Mouse (Mus musculus): ENCODE results near the gene Mphosph9. TPM values are rescaled to one million over a fixed set of nuclear protein-coding genes. Genes with fewer than 3 reads are reported as not detected.
A peak's percentile ranks its signal among the peaks of the same experiment; 100 is the strongest.

The Mphosph9 gene
- polyA plus RNA-seq, 1 experiment = 2.2 TPM

- 91% methylated on average over 7 of the region's 7 CpGs for WGBS
- no peak for DNase-seq (ENCODE audit: low read depth, low spot score)
These were observed 82.9 kb downstream of the Mphosph9 start for GRCm38 (mm10) chr5:124244885-124245284.

- WGBS = 96% methylated on average over 8 of the region's 8 CpGs
- no peak for DNase-seq (ENCODE audit: low read depth, low spot score)
These were observed 83.3 kb downstream of the Mphosph9 start for GRCm38 (mm10) chr5:124244449-124244848.

- 89% methylated on average over 9 of the region's 9 CpGs for WGBS
These were observed 84.4 kb downstream of the Mphosph9 start for GRCm38 (mm10) chr5:124243236-124243901.

GRCm38 (mm10) chr5:124241686-124242444, 85.9 kb downstream of the Mphosph9 start:
- DNase-seq (ENCODE audit: low read depth, low spot score) = no peak
- WGBS = 64% methylated on average over 10 of the region's 10 CpGs

More at GRCm38 (mm10) chr5:124243236-124243901, 84.4 kb downstream of the Mphosph9 start:
- no peak for DNase-seq (ENCODE audit: low read depth, low spot score)

GRCm38 (mm10) chr5:124240841-124241685, 86.7 kb downstream of the Mphosph9 start:
- DNase-seq (ENCODE audit: low read depth, low spot score) = no peak
- 67% methylated on average over 22 of the region's 22 CpGs for WGBS

GRCm38 (mm10) chr5:124236180-124236579, 91.6 kb downstream of the Mphosph9 start:
- 46% methylated on average over 4 of the region's 4 CpGs for WGBS
- DNase-seq (ENCODE audit: low read depth, low spot score) = no peak

GRCm38 (mm10) chr5:124234778-124235177, 93.0 kb downstream of the Mphosph9 start:
- WGBS = 95% methylated on average over 6 of the region's 6 CpGs
- no peak for DNase-seq (ENCODE audit: low read depth, low spot score)

GRCm38 (mm10) chr5:124233874-124234661, 93.7 kb downstream of the Mphosph9 start:
- 73% methylated on average over 12 of the region's 12 CpGs for WGBS

GRCm38 (mm10) chr5:124233144-124233465, 94.7 kb downstream of the Mphosph9 start:
- WGBS = 85% methylated on average over 8 of the region's 8 CpGs
- DNase-seq (ENCODE audit: low read depth, low spot score) = no peak

More at GRCm38 (mm10) chr5:124233874-124234661, 93.7 kb downstream of the Mphosph9 start:
- DNase-seq (ENCODE audit: low read depth, low spot score) = no peak

- 53% methylated on average over 18 of the region's 18 CpGs for WGBS
- DNase-seq (ENCODE audit: low read depth, low spot score) = no peak
These were observed 95.2 kb downstream of the Mphosph9 start for GRCm38 (mm10) chr5:124232360-124233143.

- 72% methylated on average over 9 of the region's 9 CpGs for WGBS
- DNase-seq (ENCODE audit: low read depth, low spot score) = no peak
These were observed 97.3 kb downstream of the Mphosph9 start for GRCm38 (mm10) chr5:124230461-124230860.

GRCm38 (mm10) chr5:124227193-124227592, 100.6 kb downstream of the Mphosph9 start:
- 83% methylated on average over 6 of the region's 6 CpGs for WGBS
- no peak for DNase-seq (ENCODE audit: low read depth, low spot score)

- 65% methylated on average over 4 of the region's 4 CpGs for WGBS
- DNase-seq (ENCODE audit: low read depth, low spot score) = peak; percentile 16
These were observed 101.3 kb downstream of the Mphosph9 start for GRCm38 (mm10) chr5:124226494-124226893.

- DNase-seq (ENCODE audit: low read depth, low spot score) = no peak
- 92% methylated on average over 7 of the region's 7 CpGs for WGBS
These were observed 101.9 kb downstream of the Mphosph9 start for GRCm38 (mm10) chr5:124225891-124226290.

- 75% methylated on average over 16 of the region's 16 CpGs for WGBS
- no peak for DNase-seq (ENCODE audit: low read depth, low spot score)
These were observed 103.3 kb downstream of the Mphosph9 start for GRCm38 (mm10) chr5:124224321-124225092.

GRCm38 (mm10) chr5:124223574-124223973, 104.2 kb downstream of the Mphosph9 start:
- 86% methylated on average over 8 of the region's 8 CpGs for WGBS
- DNase-seq (ENCODE audit: low read depth, low spot score) = no peak

- 76% methylated on average over 11 of the region's 11 CpGs for WGBS
- no peak for DNase-seq (ENCODE audit: low read depth, low spot score)
These were observed 105.1 kb downstream of the Mphosph9 start for GRCm38 (mm10) chr5:124222696-124223095.

- 42% methylated on average over 7 of the region's 7 CpGs for WGBS
- no peak for DNase-seq (ENCODE audit: low read depth, low spot score)
These were observed 106.1 kb downstream of the Mphosph9 start for GRCm38 (mm10) chr5:124221736-124222040.
